Mouse (Mus musculus) left cerebral cortex, adult 9 months (tissue): Measurements from ENCODE around the gene Wwc2.

Source experiments
- DNase-seq, 2 experiments: peaks; one replicate each; pipeline ENCODE4 v3.0.0; 2022; ENCODE audit warnings: low spot score in 2 of 2

Wwc2 gene

DNA sequence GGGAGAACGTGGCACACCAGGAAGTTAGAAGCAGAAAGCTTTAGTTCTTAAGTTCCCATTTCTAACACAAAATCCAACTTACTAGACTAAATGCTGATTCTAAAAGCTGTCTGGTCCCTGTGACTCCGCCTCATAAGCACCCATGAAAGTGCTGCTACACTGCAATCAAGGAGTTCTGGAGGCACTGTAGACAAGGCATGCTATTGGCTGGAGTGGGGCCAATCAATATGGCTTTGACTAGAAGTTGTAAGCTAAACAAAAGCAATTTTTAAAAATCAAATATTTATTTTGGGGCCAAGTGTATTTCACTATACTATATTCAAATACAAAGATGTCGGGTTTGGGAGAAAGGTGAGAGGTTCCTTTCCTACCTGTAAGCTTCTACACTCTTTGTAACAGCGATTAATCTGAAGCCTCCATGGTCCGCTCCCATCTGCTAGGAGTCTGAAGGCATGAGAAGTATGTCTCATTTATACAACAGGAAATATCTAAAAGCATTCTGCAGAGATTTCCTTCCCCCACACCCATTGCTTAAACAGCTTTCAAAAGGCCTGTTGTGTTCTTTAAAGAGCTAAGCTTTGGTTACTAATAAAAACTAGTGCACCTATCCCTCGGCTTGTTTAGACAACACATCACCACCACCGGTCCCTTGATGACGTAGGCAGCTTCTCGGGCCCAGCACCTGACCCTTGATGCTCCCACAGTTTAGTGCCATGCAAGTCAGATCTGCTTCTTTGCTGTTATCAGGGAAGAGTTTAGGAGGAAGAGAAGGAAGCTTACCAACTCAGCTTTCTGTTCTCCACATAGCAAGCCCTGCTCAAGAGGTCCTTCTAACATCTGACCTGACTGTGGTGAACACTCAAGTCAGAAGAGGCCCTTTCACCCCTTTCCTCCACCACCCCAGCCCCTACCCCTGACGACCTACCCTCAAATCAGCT, 50.5 kb downstream of the Wwc2 start:
- no peak for DNase-seq

DNA sequence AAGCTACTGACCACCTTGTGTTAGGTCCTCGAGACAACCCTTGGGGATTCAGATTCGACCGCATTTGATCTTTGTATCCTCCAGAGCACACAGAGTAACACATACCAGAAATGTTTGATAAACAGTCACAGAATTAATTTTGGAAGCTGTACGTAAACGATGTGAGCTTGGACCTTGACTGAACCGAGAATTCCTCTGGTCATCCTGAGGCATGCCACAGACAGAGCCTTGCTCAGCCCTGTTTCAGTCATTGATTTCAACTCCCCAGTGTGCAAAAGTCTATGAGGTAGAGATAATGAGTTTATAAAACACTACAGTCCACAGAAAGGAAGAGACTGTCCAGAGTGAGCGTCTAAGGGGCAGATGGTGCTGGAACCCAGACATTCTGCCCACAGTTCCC, 51.5 kb downstream of the Wwc2 start:
- no peak for DNase-seq

DNA sequence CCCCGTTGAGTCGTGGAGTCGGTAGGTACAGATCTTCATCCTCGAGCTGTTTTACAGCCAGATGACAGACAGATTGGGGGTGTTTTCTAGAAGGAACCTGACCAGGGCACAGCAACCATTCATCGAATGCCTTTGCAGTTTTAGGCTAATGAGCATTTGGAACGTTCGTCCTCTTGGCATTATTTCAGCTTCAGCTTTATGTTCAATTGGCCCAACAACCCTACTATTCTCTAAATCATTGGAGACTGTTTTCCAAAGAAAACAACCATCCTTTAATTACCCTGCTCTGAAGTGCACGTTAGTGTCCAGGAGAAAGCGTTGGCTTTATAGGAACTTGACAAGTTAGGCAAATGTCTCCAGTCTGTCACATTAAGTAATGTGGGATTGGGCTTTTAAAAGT, 54.3 kb downstream of the Wwc2 start:
- no peak for DNase-seq

DNA sequence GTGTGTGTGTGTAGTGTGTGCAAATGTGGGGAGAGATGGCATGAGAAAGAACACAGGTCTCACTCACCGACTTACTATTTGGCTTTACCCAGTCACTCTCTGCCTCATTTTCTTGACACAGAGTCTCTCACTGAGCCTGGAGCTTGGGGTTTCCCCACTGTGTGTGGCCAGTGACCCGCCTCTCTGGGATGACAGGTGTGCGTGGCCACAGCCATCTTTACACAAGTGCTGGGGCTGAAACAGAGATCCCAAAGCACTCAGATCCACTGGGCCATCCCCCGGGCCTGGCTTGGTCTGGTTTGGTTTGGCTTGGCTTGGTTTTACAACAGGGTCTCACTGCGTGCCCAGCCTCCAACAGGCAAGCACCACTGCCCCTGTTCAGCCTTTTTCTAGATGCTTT, 55.3 kb downstream of the Wwc2 start:
- no peak for DNase-seq

DNA sequence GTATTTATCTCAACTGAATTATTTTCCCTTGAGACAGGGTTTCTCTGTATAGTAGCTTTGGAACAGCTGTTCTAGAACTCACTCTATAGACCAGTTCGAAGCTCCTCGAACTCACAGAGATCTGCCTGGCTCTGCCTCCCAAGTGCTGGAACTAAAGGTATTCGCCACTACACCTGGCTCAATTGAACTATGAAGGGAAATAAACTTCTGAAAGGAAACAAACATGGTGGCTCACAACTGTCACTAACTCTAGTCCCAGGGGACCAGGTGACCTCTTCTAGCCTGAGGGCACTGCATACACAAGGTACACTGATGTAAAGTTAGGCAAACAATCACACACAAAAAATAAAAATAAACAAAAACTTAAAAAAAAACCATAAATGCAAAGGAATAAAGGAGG, 57.6 kb downstream of the Wwc2 start:
- DNase-seq = no peak

DNA sequence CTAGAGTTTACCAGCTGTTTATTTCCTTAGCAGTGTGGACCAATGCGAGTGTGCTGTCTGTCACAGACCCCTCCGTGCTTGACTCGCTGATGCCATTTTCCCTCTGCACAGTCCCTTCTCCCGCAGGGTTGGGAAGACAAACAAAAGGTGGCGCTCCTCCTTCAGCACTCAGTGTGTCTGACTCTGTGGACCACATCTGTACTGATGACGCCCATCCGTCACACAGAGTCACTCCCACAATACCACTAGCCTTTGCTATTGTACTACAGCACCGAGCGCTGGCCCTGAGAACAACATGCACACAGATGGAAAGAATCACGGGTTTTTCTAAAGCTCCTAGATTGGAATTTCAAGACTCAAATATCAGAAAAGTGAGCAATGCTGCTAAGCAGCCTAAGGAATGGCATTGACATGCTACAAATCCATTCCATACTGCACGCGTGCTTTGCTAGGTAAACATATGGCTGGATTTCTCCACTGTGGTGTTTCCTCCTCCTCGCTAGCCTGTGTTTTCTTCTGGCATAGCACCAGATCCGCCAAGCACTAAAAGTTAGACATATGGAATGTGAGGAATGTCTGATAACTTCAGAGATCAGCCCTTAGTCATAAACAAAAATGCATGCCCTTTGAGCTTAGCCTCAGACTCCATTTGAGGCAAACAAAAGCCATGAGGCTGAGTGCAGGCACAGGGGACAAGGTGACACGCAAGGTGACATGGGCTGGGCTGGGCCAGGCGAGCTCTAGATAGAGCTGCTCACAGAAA, 58.5 kb downstream of the Wwc2 start:
- peak; percentile 19 to 65 for DNase-seq

DNA sequence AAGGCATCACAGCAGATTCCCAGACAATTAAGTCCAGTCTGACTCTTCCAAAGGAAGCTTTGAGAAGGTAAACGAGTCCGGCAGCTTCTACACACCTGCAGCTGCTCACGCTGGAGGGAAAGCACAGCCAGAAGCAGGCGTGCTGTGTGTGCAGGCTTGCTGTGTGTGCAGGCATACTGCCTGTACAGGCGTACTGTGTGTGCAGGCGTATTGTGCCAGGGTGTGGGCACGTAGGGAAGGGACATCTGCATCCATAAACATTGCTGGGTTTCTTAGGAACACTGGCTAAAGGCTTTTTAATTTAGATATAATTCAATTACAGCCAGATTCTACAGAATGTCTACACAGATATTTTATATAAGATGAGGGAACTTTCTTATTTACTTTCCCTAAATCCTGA, 59.4 kb downstream of the Wwc2 start:
- DNase-seq = peak in 1 of 2 experiments; percentile 26

DNA sequence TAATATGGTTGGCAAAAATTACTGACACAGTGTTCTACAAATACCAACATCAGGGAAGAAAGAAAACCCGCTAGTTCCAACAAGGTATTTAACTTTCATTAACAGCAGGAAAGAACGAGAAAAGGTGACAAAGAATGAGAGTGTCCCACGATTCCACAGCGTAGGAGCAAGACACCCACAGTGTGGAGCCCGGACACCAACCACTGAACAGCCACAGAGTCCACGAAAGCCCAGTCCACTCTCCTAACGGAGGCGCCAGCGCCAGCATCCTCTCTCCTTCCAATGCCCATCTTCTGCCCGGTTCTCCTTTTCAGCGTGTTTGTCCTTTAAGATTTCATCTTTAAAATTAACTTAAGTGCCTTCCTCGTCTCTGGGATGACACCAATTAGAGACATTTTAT, 61.1 kb downstream of the Wwc2 start:
- no peak for DNase-seq

DNA sequence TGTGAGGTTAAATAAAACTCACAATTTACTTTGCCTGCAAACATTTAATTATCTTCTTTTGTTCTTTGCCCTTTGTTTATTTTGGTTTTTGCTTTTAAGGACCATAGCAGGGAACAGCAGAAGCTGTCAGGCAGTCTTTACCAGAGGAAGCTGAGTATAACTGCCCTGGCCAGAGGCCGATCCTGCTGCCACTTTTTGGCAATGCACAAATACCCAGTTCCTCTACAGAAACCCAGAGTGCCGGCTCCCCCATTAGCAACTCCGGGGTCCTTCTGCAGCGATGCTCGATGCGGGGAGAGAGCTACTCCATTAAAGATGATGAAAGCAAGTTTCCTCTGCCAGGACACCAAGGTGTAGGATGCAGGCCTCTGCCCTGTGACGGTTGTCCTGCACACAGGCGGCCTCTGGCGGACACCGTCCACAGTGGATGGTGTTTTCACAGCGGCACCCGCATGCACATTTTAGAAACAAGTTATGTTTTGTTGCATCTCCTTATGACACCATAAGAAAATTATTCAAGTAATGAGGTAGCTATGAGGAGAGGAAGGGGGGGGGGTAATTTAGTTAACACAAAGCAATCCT, 62.0 kb downstream of the Wwc2 start:
- DNase-seq = no peak

DNA sequence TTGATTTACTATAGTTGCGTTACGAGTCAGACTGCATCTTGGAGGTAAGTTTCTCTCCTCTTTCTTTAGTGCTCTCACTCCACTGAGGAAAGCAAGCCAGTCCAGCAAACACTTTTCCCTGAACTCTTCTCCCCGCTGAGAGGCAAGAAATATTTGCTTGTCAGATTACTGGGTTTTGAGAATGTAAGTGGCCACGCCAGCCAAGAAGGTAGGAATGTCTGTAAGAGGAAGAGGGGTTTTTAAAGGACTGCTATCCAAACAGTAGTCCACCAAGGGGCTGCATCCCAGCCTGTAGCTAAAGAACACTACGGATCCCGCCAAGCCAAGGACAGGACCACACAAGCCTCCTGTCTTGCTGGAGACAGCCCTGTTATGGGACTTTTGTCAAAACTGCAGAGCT, 65.8 kb downstream of the Wwc2 start:
- no peak for DNase-seq

DNA sequence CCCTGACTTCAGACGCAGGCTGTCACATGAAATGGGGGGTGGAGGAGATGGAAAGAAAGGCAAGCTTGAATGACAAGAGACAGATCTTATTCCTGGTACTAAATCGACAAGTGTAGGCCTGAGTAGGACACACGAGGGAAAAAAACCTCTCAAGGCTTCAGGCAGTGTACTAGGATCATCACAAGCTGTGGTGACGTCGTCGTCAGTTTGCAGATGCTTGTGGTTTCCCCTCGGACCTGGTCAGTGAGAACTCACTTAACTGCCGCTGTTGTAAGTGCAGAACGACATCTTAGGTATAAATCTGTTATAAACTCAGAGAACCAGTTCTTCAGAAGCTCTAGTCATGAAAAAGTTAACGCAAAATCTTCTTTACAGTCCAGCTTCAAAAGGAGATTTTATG, 67.9 kb downstream of the Wwc2 start:
- DNase-seq = no peak

DNA sequence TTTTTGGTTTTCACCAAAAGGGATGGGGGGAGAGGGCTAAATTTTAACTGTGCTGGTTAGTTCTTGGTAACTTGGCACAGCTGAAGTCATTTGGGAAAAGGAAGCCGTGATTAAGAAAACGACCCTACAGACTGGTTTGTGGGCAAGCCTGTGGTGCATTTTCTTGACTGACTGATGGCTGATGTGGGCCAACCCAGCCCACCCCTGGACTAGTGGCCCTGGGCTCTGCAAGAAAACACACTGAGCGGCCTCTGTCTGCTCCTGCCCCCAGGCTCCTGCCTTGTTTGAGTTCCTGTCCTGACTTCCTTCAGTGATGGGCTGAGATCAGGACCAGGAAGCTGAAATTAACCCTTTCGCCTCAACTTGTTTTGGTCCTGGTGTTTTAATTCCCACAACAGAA, 68.7 kb downstream of the Wwc2 start:
- no peak for DNase-seq

DNA sequence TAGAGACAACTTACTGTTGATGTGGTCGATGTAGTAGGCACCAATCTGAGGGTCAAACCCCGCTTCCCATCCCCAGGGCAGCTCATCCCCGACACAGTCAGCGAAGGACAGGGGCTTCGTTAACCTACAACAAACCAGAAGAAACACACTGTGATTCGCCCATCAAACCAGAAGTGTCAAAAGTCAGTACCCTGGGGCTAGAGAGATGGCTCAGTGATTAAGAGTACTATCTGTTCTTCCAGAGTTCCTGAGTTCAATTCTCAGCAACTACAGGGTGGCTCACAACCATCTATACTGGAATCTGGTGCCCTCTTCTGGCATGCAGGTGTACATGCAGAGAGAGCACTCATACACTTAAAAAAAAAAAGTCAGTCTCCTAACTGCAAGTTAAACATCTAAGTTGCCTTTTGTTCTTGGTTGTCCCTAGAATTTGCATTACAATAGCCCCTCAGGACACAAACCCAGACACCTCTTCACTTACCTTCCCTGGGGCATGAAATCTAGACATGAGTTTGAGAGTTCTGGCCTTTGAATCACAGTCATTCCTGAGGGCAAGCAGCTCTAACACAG, 70.1 kb downstream of the Wwc2 start:
- DNase-seq = no peak

DNA sequence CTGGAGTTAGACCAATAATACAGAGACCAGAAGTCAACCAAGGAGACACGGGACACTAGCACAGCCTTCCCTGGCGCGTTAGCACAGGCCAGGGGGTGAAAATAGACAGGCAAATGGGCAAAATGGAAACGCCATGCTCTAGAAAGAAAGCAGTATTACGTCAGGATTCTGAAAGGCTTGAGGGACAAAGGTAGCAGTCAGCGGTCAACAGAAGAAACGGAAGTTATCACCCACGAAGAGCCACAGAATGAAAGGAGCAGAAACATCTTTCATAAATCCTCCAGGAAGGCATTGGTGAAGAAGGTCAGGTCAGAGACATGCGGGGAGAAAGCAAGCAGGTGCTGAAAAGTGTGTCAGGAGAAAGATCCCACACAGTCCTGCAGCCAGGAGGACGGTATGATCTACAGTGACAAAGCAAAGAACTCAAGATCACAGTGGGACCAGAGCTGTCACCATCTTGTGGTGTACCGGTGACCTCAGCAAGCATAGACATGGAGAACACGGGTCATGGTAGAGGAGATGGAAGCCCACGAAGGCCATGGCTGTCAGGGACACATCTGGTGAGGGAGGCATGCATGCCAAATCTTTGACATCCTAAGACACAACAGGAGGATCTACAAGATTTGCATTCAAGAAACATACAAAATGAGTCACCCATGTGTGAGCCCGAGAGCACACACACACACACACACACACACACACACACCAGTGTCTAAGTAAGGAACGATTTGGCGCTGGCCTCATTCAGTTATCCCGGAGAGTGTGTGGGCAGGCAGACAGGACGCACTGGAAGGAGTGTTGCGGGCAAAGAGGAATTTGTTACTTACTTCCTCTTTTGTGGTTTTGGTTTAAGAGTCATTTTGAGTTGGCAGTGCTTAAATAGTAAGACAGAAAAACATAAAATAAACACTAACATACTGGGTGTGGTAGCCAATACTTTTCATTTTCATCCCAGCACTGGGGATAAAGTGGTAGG, 73.4 kb downstream of the Wwc2 start:
- peak in 1 of 2 experiments; percentile 17 for DNase-seq

DNA sequence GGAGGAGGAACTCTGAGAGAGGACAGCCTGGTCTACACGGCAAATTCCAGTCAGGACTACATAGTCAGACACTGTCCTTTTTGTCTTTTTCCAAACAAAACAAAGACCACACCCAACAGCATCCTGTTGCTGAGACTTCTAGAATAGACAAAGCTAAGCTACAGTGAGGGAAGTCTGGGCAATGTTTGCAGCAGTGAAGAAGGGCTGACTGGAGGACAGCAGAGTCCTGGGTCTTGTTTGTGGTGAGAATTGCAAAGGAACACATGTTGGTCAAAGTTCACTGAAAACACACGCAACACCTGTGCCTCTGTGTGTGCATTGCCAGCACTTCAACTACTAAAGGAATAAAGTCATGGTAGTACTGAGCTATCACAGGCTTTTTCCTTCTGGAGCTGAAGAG, 75.2 kb downstream of the Wwc2 start:
- DNase-seq = no peak

DNA sequence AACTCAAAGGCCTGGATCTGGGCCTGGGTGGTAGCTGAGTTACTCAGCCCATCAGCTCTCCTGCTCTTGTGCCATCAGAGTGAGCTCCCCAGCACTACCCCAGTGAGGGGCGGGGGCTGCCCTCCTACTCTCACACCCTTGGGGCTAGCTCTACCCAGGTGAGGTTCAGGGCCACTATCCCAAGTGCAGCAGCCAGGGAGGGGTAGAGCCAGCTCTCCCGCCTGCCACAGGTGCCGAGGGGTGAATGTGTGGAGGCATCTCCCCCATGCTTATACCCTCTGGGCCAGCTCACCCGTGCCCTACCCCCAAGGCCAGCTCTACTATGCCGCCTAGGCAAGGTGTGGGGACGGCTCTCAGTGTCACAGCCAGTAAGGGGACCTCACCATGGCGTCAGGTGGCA, 75.8 kb downstream of the Wwc2 start:
- no peak for DNase-seq

DNA sequence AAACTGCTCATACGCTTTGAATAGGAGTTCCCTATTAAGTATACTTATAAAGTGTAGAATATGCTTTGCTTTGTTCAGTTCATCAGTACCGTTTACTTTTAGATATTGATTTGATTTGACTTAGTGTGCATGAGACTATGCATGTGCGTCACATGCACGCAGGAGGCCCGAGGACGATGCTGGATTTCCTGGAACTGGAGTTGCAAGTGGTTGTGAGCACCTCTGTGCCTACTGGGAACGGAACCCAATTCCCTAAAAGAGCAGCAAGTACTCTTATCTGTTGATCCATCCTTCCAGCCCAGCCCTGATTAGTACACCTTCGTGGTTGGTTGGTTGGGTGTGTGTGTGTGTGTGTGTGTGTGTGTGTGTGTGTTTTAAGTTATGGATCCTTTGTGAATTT, 76.6 kb downstream of the Wwc2 start:
- DNase-seq = no peak

DNA sequence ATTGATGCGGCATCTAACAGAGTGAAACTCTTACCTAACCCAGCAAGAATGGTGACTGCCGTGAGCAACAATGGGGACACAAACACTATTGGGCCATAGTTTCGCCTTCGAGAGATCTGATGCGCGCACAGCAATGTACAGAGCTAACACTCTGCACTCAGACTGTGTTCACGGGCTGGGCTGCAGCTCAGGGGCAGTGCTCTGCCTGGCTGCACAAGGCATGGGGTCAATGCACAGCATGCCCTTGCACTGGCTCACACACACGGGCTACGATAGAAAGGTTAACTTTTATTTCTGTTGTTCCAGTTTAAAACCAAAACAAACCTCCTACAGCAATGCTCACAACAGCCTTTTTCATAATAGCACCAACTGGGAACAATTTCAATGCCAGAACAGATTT, 77.1 kb downstream of the Wwc2 start:
- DNase-seq = no peak

DNA sequence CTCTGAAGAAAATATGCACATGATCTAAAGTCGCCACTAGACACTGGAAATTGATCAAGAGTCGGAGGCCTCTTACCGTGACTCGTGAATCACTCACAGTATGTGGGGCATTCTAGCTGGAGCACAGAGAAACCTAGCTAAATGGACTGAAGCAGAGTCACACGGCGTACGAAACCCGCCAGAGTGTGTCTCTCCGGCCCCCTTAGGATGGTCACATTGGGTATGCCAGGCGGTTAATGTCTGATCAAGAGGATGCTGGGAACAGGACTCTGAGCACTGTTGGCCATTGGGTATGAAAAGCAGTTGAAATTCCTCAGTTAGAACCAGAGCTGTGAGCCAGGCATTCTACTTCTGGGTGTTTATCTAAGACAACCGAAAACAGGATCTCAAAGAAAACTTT, 81.0 kb downstream of the Wwc2 start:
- no peak for DNase-seq

DNA sequence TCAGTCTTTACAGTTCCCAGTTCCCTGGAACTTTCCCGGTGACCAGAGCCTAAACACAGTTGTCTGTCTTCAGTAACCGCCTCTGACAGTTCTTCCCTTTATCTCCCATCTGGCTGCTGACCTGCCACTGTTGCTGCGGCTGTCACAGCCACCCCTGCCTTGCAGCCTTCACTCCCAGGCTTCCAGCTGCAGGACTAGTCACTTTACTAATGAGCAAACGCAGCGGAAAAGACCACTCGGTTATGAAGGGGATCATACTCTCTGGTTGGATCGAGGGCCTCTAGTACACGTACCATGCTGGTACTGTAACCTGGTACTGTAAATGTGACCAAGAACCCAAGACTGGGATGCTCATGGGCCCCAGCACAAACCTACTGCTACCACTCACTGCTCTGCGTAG, 83.7 kb downstream of the Wwc2 start:
- DNase-seq = no peak

DNA sequence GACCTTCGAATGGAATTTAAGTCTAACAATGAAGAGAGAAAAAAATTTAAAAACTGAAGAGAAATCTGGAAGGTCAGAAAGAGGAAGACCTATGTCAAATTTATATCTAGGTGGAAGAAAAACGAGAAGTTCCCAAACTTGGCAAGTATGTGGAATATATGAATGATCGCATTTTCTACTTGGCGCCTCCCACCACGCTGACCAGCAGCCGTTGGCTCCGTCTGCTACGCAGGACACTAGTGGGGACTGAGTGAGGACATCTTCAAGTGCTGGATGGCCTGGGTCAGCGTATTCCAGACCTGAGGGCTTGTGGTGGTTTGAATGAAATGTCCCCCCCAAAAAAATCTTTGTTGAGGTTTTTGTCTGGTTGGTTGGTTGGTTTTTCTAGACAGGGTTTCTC, 84.6 kb downstream of the Wwc2 start:
- no peak for DNase-seq
